Mouse (Mus musculus): Measurements from ENCODE around the gene Kcna7. TPM values are rescaled to one million over a fixed set of nuclear protein-coding genes. Genes with fewer than 3 reads are reported as not detected.

The Kcna7 gene
- total RNA-seq, 2 experiments from 2014 or later: 6.1 to 7.4 TPM

Small RNA genes within 50 kb of the gene (microRNA-seq; reads per million reads assigned to microRNA genes)
- 0 to 0.27 reads per million in 2 experiments for gene Gm22133

Other genes with a start within 250 kb of the Kcna7 start
- gene Slc17a7, start 241.7 kb upstream of the Kcna7 start, total RNA-seq (2021): 10 to 100 TPM; 29.7 to 32.4 TPM
- gene Gfy, start 226.1 kb upstream of the Kcna7 start, total RNA-seq (2021): not detected
- not detected for gene Pth2, start 224.7 kb upstream of the Kcna7 start, total RNA-seq (2021)
- under 1 TPM in 1 of 2 experiments, not detected in 1; 0.46 TPM for gene Ccdc155, start 200.8 kb upstream of the Kcna7 start, total RNA-seq (2021)
- not detected for gene Dkkl1, start 193.5 kb upstream of the Kcna7 start, total RNA-seq (2021)
- 1 to 10 TPM; 6.4 to 7.7 TPM for gene Tead2, start 189.9 kb upstream of the Kcna7 start, total RNA-seq (2021)
- 10 to 100 TPM in 1 of 2 experiments, 1 to 10 TPM in 1; 2.6 to 12.8 TPM for gene Cd37, start 166.5 kb upstream of the Kcna7 start, total RNA-seq (2021)
- gene Slc6a16, start 164.6 kb upstream of the Kcna7 start, total RNA-seq (2021): not detected
- not detected for gene Slc6a21, start 128.1 kb upstream of the Kcna7 start, total RNA-seq (2021)
- 10 to 100 TPM; 20.0 to 27.9 TPM for gene Trpm4, start 71.9 kb upstream of the Kcna7 start, total RNA-seq (2021)
- gene Hrc, start 70.4 kb upstream of the Kcna7 start, total RNA-seq (2021): 100 to 1,000 TPM; 954 to 975 TPM
- gene Ppfia3, start 38.6 kb upstream of the Kcna7 start, total RNA-seq (2021): under 1 TPM in 1 of 2 experiments, not detected in 1; 0.33 TPM
- gene Lin7b, start 35.1 kb upstream of the Kcna7 start, total RNA-seq (2021): 1 to 10 TPM; 1.7 to 2.3 TPM
- 10 to 100 TPM; 81.1 to 85.7 TPM for gene Snrnp70, start 9.9 kb upstream of the Kcna7 start, total RNA-seq (2021)
- gene Ntf5, start 8.0 kb downstream of the Kcna7 start, total RNA-seq (2021): under 1 TPM; 0.25 to 0.28 TPM
- gene Lhb, start 15.2 kb downstream of the Kcna7 start, total RNA-seq (2021): not detected
- gene Gys1, start 29.2 kb downstream of the Kcna7 start, total RNA-seq (2021): 100 to 1,000 TPM in 1 of 2 experiments, 10 to 100 TPM in 1; 99.2 to 105 TPM
- gene Ruvbl2, start 32.4 kb downstream of the Kcna7 start, total RNA-seq (2021): 10 to 100 TPM; 25.2 to 26.5 TPM
- gene Ftl1, start 54.2 kb downstream of the Kcna7 start, total RNA-seq (2021): 100 to 1,000 TPM; 287 to 382 TPM
- gene Bax, start 61.2 kb downstream of the Kcna7 start, total RNA-seq (2021): 10 to 100 TPM; 23.4 to 24.1 TPM
- gene Tulp2, start 76.2 kb downstream of the Kcna7 start, total RNA-seq (2021): not detected
- 10 to 100 TPM in 1 of 2 experiments, 1 to 10 TPM in 1; 8.7 to 12.3 TPM for gene Gm45808, start 81.2 kb downstream of the Kcna7 start, total RNA-seq (2021)
- 10 to 100 TPM in 1 of 2 experiments, 1 to 10 TPM in 1; 7.9 to 13.1 TPM for gene Dhdh, start 83.2 kb downstream of the Kcna7 start, total RNA-seq (2021)
- gene Nucb1, start 104.8 kb downstream of the Kcna7 start, total RNA-seq (2021): 100 to 1,000 TPM; 129 to 143 TPM
- gene Ppp1r15a, start 120.6 kb downstream of the Kcna7 start, total RNA-seq (2021): 10 to 100 TPM; 31.6 to 33.7 TPM
- gene Plekha4, start 120.7 kb downstream of the Kcna7 start, total RNA-seq (2021): 1 to 10 TPM; 2.0 to 2.5 TPM
- gene Hsd17b14, start 149.2 kb downstream of the Kcna7 start, total RNA-seq (2021): under 1 TPM in 1 of 2 experiments, not detected in 1; 0.41 TPM
- gene Bcat2, start 164.5 kb downstream of the Kcna7 start, total RNA-seq (2021): 100 to 1,000 TPM; 225 to 264 TPM
- gene Fgf21, start 209.8 kb downstream of the Kcna7 start, total RNA-seq (2021): not detected
- not detected for gene Fut1, start 211.6 kb downstream of the Kcna7 start, total RNA-seq (2021)
- gene Izumo1, start 216.2 kb downstream of the Kcna7 start, total RNA-seq (2021): under 1 TPM; 0.17 to 0.26 TPM
- gene Rasip1, start 221.8 kb downstream of the Kcna7 start, total RNA-seq (2021): 10 to 100 TPM; 21.6 to 26.8 TPM
- gene Mamstr, start 234.3 kb downstream of the Kcna7 start, total RNA-seq (2021): 1 to 10 TPM; 2.4 to 2.6 TPM